Mouse (Mus musculus) lung, adult 2 months (tissue): ENCODE results near the gene Bmi1.

Source experiments
- CTCF ChIP-seq: fragments of 200-500 bp; IDR thresholded peaks from 2 replicates; pipeline ENCODE4 v1.5.1; 2011; ENCODE audit warnings: mild to moderate bottlenecking, low read length, control low read depth; ENCODE audit not compliant: insufficient read depth
- POLR2A ChIP-seq: fragments of 200-500 bp; IDR thresholded peaks from 2 replicates; pipeline ENCODE4 v1.6.1; 2011; ENCODE audit warnings: low read depth, mild to moderate bottlenecking, control low read depth, low read length, borderline replicate concordance; ENCODE audit errors: extremely low read depth

GRCm38 (mm10) chr2:18713071-18713470, 36.3 kb downstream of the Bmi1 start:
- TF ChIP-seq POLR2A, result no peak
- TF ChIP-seq CTCF, result no peak
